Mouse (Mus musculus) cortical plate, adult 2 months (tissue): Measurements from ENCODE around the gene Cxcl16.

Experiments used
- CTCF ChIP-seq: fragments of 200-500 bp; IDR thresholded peaks from 2 replicates; pipeline ENCODE4 v1.5.1; 2011; ENCODE audit warnings: mild to moderate bottlenecking, control low read depth, low read length; ENCODE audit not compliant: insufficient read depth; ENCODE audit errors: extremely low read depth
- POLR2A ChIP-seq: fragments of 200-500 bp; IDR thresholded peaks from 2 replicates; pipeline ENCODE4 v1.6.1; 2011; ENCODE audit warnings: mild to moderate bottlenecking, low read length, control low read depth; ENCODE audit not compliant: insufficient read depth; ENCODE audit errors: extremely low read depth

DNA sequence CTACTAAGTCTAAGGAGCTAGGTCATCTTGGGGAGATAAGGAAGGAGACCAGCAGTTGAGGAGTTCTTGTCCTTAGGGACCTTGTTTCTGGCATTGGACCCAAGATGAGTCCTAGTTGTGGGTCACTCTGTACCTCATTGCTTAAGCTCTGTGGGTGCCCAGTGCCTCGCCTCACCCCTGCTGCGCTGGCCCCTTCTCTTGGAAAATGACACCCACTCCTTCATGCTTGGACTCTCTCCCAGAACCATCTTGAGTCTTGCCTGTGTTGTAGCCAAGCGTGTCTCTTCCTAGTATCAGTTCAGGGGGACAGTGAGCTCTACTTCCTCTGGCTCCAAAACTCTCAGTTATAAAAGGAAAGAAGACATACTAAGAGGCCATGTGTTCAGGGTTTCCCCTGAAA lies 29.4 kb upstream of the Cxcl16 start:
- TF ChIP-seq CTCF (no peak), POLR2A (no peak)
